Mouse (Mus musculus) lung, embryonic 16.5 days (tissue): Measurements from ENCODE around the gene Asgr1. TPM values are rescaled to one million over a fixed set of nuclear protein-coding genes. Genes with fewer than 3 reads are reported as not detected.

Experiments used
- ATAC-seq: fragments of 200-750 bp; cut with Nextera tagmentation; 2 replicates; pipeline ENCODE4 v1.8.0; 2017; ENCODE audit warnings: low read depth, mild to moderate bottlenecking, moderate library complexity
- H3K27ac ChIP-seq: fragments of 300-500 bp; sonication (generic); 2 replicates; pipeline ENCODE4 v1.5.1; 2014; ENCODE audit warnings: mild to moderate bottlenecking, control low read depth, low read length
- H3K27me3 ChIP-seq: fragments of 300-500 bp; sonication (generic); 2 replicates; pipeline ENCODE4 v1.6.1; 2014; ENCODE audit warnings: low read depth, low read length, mixed read lengths; ENCODE audit not compliant: control insufficient read depth, insufficient read depth
- H3K36me3 ChIP-seq: fragments of 300-500 bp; sonication (generic); 2 replicates; pipeline ENCODE4 v1.6.1; 2014; ENCODE audit warnings: low read length; ENCODE audit not compliant: control insufficient read depth, insufficient read depth
- H3K4me1 ChIP-seq: fragments of 300-500 bp; sonication (generic); replicated peaks from 2 replicates; pipeline ENCODE4 v1.6.1; 2014; ENCODE audit warnings: low read length, mixed read lengths; ENCODE audit not compliant: control insufficient read depth, insufficient read depth
- H3K4me2 ChIP-seq: fragments of 300-500 bp; sonication (generic); 2 replicates; pipeline ENCODE4 v1.6.1; 2014; ENCODE audit warnings: low read depth, low read length, control low read depth
- H3K4me3 ChIP-seq: fragments of 300-500 bp; sonication (generic); 2 replicates; pipeline ENCODE4 v1.5.1; 2014; ENCODE audit warnings: mild to moderate bottlenecking, low read length, control low read depth
- H3K9ac ChIP-seq: fragments of 300-500 bp; sonication (generic); 2 replicates; pipeline ENCODE4 v1.6.1; 2014; ENCODE audit warnings: low read length, control low read depth
- H3K9me3 ChIP-seq: fragments of 300-500 bp; sonication (generic); 2 replicates; pipeline ENCODE4 v1.6.1; 2016; ENCODE audit warnings: low read length; ENCODE audit not compliant: control insufficient read depth
- WGBS: fragments of 180-500 bp; shearing (Covaris S2); extraction: QIAGEN DNeasy Blood & Tissue Kit; methylation state at CpG from one replicate; pipeline ENCODE4 v1.1.7; 2014; 5-methylcytosine and 5-hydroxymethylcytosine counted together
- polyA plus RNA-seq: library from polyadenylated mRNA; unstranded; fragments of >200 nt; fragmentation: Nextera tagmentation; extraction: Ambion mirVana; gene quantifications from 2 replicates; pipeline ENCODE4 v1.2.1, GENCODE M21; 2015

Gene Asgr1
- 0.18 TPM in 1 of 2 replicates, not detected in the other for polyA plus RNA-seq

- Histone ChIP-seq H3K27me3 (peaks cover 2% of the 10 kb centered on the region; the same call in 1 of the 2 replicates), H3K4me3 (no peak within 1 kb of the TSS), H3K9ac (no peak within 1 kb of the TSS), H3K36me3 (no peaks in the 10 kb centered on the region), H3K4me1 (peaks cover 4% of the 10 kb centered on the region; the same call in 1 of the 2 replicates), H3K9me3 (no peaks in the 10 kb centered on the region), H3K27ac (no peak within 1 kb of the TSS), H3K4me2 (no peak within 1 kb of the TSS)
- ATAC-seq, result no peak
- WGBS, result 77% methylated on average over 10 of the region's 10 CpGs
Measured at GRCm38 (mm10) chr11:70053898-70054570, at the start of gene Asgr1. TSS of gene Asgr1 (plus strand) at chr11:70054085.

DNA sequence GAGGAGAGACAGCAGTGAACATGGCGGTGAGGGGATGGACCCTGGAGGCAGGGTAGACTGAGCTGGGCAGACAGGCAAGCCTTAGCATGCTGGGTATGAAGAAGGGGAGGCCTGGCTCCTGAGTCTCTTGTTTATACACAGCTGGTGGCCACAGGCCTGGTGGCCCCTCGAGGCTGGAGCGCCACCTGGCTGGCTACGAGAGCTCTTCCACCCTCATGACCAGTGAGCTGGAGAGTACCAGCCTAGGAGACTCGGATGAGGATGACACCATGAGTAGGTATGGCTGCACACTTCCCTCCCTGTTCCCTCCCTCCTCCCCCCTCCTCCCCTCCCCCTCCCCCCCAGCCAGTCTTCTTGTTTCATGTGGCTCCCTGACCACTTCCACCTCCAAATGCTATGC, 48.4 kb upstream of the Asgr1 start:
- Histone ChIP-seq H3K9ac (no peak overlapping the region), H3K36me3 (peaks cover 46% of the 10 kb centered on the region), H3K27me3 (no peaks in the 10 kb centered on the region), H3K4me3 (no peak overlapping the region), H3K4me1 (peaks cover 15% of the 10 kb centered on the region), H3K9me3 (no peaks in the 10 kb centered on the region), H3K27ac (no peak overlapping the region), H3K4me2 (no peak overlapping the region)
- ATAC-seq, result no peak
- 62% methylated on average over 5 of the region's 5 CpGs for WGBS

DNA sequence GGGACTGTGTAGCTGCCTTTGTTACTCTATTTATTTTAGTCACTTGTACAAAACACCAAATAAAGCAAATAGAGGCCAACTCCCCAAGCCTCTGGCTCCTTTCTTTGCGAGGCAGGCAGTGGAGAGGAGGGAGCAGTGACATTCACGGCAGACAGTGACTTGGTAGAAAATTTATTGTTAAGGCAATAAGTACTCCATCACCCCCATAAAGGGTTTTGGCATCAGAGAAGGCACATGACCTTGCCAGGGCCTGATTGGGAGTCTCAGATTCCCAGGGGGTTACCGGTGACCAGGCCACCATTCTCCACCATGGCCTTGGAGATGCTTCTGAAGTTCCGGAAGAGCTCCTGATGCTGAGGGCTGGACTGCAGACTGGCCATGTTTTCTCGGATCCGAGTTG, 43.9 kb upstream of the Asgr1 start:
- Histone ChIP-seq H3K27me3 (no peaks in the 10 kb centered on the region), H3K9me3 (no peaks in the 10 kb centered on the region), H3K4me2 (no peak overlapping the region), H3K36me3 (peaks cover 68% of the 10 kb centered on the region), H3K9ac (no peak overlapping the region), H3K4me3 (no peak overlapping the region), H3K27ac (no peak overlapping the region), H3K4me1 (peaks cover 9% of the 10 kb centered on the region)
- 81% methylated on average over 6 of the region's 6 CpGs for WGBS
- ATAC-seq, result no peak

- H3K36me3 ChIP-seq, result peaks cover 65% of the 10 kb centered on the region
- H3K4me1 ChIP-seq, result peaks cover 9% of the 10 kb centered on the region
- 81% methylated on average over 12 of the region's 12 CpGs for WGBS
- H3K9ac ChIP-seq, result no peak overlapping the region
- no peak overlapping the region for H3K27ac ChIP-seq
- H3K4me2 ChIP-seq, result no peak overlapping the region
- no peaks in the 10 kb centered on the region for H3K9me3 ChIP-seq
- H3K4me3 ChIP-seq, result no peak overlapping the region
- ATAC-seq, result no peak
- no peaks in the 10 kb centered on the region for H3K27me3 ChIP-seq
Measured at GRCm38 (mm10) chr11:70010548-70010947, 43.3 kb upstream of the Asgr1 start.

GRCm38 (mm10) chr11:70010961-70011360, 42.9 kb upstream of the Asgr1 start:
- Histone ChIP-seq H3K27ac (no peak overlapping the region), H3K36me3 (peaks cover 62% of the 10 kb centered on the region), H3K4me2 (no peak overlapping the region), H3K9ac (no peak overlapping the region), H3K4me1 (peaks cover 9% of the 10 kb centered on the region), H3K27me3 (no peaks in the 10 kb centered on the region), H3K9me3 (no peaks in the 10 kb centered on the region), H3K4me3 (no peak overlapping the region)
- 85% methylated on average over 10 of the region's 10 CpGs for WGBS
- no peak for ATAC-seq

GRCm38 (mm10) chr11:70012931-70013330, 41.0 kb upstream of the Asgr1 start:
- H3K27me3 ChIP-seq, result no peaks in the 10 kb centered on the region
- H3K4me1 ChIP-seq, result peaks cover 16% of the 10 kb centered on the region
- WGBS, result 77% methylated on average over 9 of the region's 9 CpGs
- no peak overlapping the region for H3K4me3 ChIP-seq
- H3K4me2 ChIP-seq, result no peak overlapping the region
- H3K36me3 ChIP-seq, result peaks cover 44% of the 10 kb centered on the region
- H3K9ac ChIP-seq, result no peak overlapping the region
- H3K27ac ChIP-seq, result no peak overlapping the region
- H3K9me3 ChIP-seq, result no peaks in the 10 kb centered on the region
- no peak for ATAC-seq

- peaks cover 40% of the 10 kb centered on the region for H3K36me3 ChIP-seq
- H3K4me2 ChIP-seq, result no peak overlapping the region
- H3K27me3 ChIP-seq, result no peaks in the 10 kb centered on the region
- H3K4me1 ChIP-seq, result peaks cover 18% of the 10 kb centered on the region
- H3K4me3 ChIP-seq, result no peak overlapping the region
- WGBS, result 81% methylated on average over 3 of the region's 3 CpGs
- H3K9ac ChIP-seq, result no peak overlapping the region
- no peak for ATAC-seq
- H3K9me3 ChIP-seq, result no peaks in the 10 kb centered on the region
- no peak overlapping the region for H3K27ac ChIP-seq
Measured at GRCm38 (mm10) chr11:70013408-70013807, 40.5 kb upstream of the Asgr1 start.

DNA sequence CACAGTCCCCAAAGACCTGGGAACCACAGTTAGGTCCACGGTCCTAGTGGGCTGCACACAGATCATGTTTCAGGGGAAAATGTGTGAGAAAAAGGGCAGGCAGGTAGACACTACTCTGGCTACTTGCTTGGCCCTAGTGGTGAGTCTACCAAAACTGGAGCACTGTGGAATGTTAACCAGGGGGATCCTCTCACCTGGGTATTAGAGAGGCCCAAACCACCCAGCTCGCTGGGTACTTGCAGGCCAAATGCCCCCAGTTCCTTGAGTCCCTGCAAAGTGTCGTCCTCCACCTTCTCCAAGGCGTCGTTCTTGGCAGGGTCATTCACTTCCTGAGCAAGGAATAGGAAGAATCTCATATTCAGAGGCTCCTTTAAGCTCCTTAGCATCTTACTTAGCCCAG, 39.8 kb upstream of the Asgr1 start:
- Histone ChIP-seq H3K4me2 (no peak overlapping the region; the same call in 1 of the 2 replicates), H3K36me3 (peaks cover 34% of the 10 kb centered on the region), H3K27ac (no peak overlapping the region), H3K27me3 (no peaks in the 10 kb centered on the region), H3K9ac (no peak overlapping the region), H3K9me3 (no peaks in the 10 kb centered on the region), H3K4me1 (peaks cover 23% of the 10 kb centered on the region), H3K4me3 (no peak overlapping the region; the same call in 1 of the 2 replicates)
- 45% methylated on average over 5 of the region's 5 CpGs for WGBS
- no peak for ATAC-seq

- peak within 1 kb of the TSS; percentile 57 for H3K27ac ChIP-seq
- H3K4me1 ChIP-seq, result peaks cover 33% of the 10 kb centered on the region
- under 1% methylated on average over 35 of the region's 35 CpGs for WGBS
- H3K9me3 ChIP-seq, result no peaks in the 10 kb centered on the region
- H3K27me3 ChIP-seq, result no peaks in the 10 kb centered on the region
- H3K9ac ChIP-seq, result peak within 1 kb of the TSS; percentile 79
- peak; percentile 85 for ATAC-seq
- peaks cover 26% of the 10 kb centered on the region for H3K36me3 ChIP-seq
- H3K4me3 ChIP-seq, result peak within 1 kb of the TSS; percentile 74
- H3K4me2 ChIP-seq, result peak within 1 kb of the TSS; percentile 89
Measured at GRCm38 (mm10) chr11:70014880-70015558, 38.9 kb upstream of the Asgr1 start, which contains the start of gene Acadvl. TSS of gene Acadvl (minus strand) at chr11:70015411.
